21 mouse cellular contexts compared by ENCODE assay signal in genomic region chr7:126411061-126411460, GRCm38 (mm10). TPM values are rescaled to one million over a fixed set of nuclear protein-coding genes. Genes with fewer than 3 reads are reported as not detected.
DNase-seq lines count a peak whose midpoint lies in the region.
"Had no signal": no experiment of that assay in that cellular context is flagged by ENCODE, and none has a peak within 500 bp of the region (broad histone marks: within the 10 kb centered on the region; RNA-seq: fewer than 3 reads in every experiment).

No protein-coding gene starts in this region.

- peak; percentile 51 for DNase-seq in adrenal gland, adult 2 months
- DNase-seq in adrenal gland, postnatal 25 days, result no peak
- peak; percentile 45 for DNase-seq in adrenal gland, adult 8-10 months
- DNase-seq in adrenal gland, postnatal 4 days (ENCODE audit: low spot score in 2 of 2), result no peak
- peak; percentile 59 for DNase-seq in ovary, adult 18-20 months (ENCODE audit: low spot score)
- no peak for DNase-seq in ovary, postnatal 10 days (ENCODE audit: low spot score)
- DNase-seq in ovary, postnatal 36 days (ENCODE audit: low spot score), result peak; percentile 36
- no peak for DNase-seq in ovary, postnatal 14 days (ENCODE audit: low spot score)
- DNase-seq: adrenal gland, postnatal 10 days; adrenal gland, postnatal 14 days; B cell, adult 2 months; cerebellum, adult 11 months; cerebellum, adult 11-12 months; cerebellum, adult 18-20 months; cerebellum, adult 2 months; cerebellum, adult 8-10 months; cerebellum, adult 9-10 months had no signal

RNA-seq across cellular contexts. Expression of gene Cd19, which starts 3.6 kb away (rescaled TPM):
- under 1 TPM; 0.24 to 0.29 TPM for total RNA-seq in adrenal gland, adult 2 months (2021)
- 0.50 and 0.73 TPM in 2 replicates for polyA plus RNA-seq in adrenal gland, adult 2 months (2012; rRNA removed)
- 0.67 and 1.9 TPM in 2 replicates for total RNA-seq in adrenal gland, postnatal 25 days (2021)
- total RNA-seq in adrenal gland, adult 8-10 months (2022), result under 1 TPM; 0.56 to 0.94 (median 0.78) TPM
- total RNA-seq in adrenal gland, postnatal 4 days (2021), result 1 to 10 TPM in 1 of 2 experiments, under 1 TPM in 1; 0.48 to 1.6 TPM
- total RNA-seq: G1E, MEL had no signal
- polyA plus RNA-seq: C2C12, G1E, Patski had no signal

RNA-seq across cellular contexts. Expression of gene Nfatc2ip, which starts 14.5 kb away (rescaled TPM):
- 1 to 10 TPM; 5.6 to 8.2 TPM for total RNA-seq in adrenal gland, adult 2 months (2021)
- 4.9 and 5.4 TPM in 2 replicates for polyA plus RNA-seq in adrenal gland, adult 2 months (2012; rRNA removed)
- total RNA-seq in adrenal gland, postnatal 25 days (2021), result 8.6 and 8.7 TPM in 2 replicates
- total RNA-seq in adrenal gland, adult 8-10 months (2022), result 10 to 100 TPM in 2 of 4 experiments, 1 to 10 TPM in 2; 6.5 to 10.8 (median 8.8) TPM
- 1 to 10 TPM; 5.8 to 7.6 TPM for total RNA-seq in adrenal gland, postnatal 4 days (2021)

RNA-seq across cellular contexts. Expression of gene Rabep2, which starts 17.5 kb away (rescaled TPM):
- 10 to 100 TPM; 39.5 to 73.6 TPM for total RNA-seq in adrenal gland, adult 2 months (2021)
- 55.5 and 69.8 TPM in 2 replicates for polyA plus RNA-seq in adrenal gland, adult 2 months (2012; rRNA removed)
- total RNA-seq in adrenal gland, postnatal 25 days (2021), result 58.2 and 82.6 TPM in 2 replicates
- total RNA-seq in adrenal gland, adult 8-10 months (2022), result 100 to 1,000 TPM in 2 of 4 experiments, 10 to 100 TPM in 2; 52.1 to 174 (median 93.2) TPM
- total RNA-seq in adrenal gland, postnatal 4 days (2021), result 10 to 100 TPM; 52.1 to 63.2 TPM

RNA-seq across cellular contexts. Expression of gene Spns1, which starts 33.8 kb away (rescaled TPM):
- total RNA-seq in adrenal gland, adult 2 months (2021), result 10 to 100 TPM; 31.3 to 39.0 TPM
- 223 and 234 TPM in 2 replicates for polyA plus RNA-seq in adrenal gland, adult 2 months (2012; rRNA removed)
- 43.1 and 54.8 TPM in 2 replicates for total RNA-seq in adrenal gland, postnatal 25 days (2021)
- 10 to 100 TPM; 36.9 to 57.2 (median 45.6) TPM for total RNA-seq in adrenal gland, adult 8-10 months (2022)
- 10 to 100 TPM; 60.1 to 65.2 TPM for total RNA-seq in adrenal gland, postnatal 4 days (2021)

RNA-seq across cellular contexts. Expression of gene Lat, which starts 41.7 kb away (rescaled TPM):
- total RNA-seq in adrenal gland, adult 2 months (2021), result 1 to 10 TPM in 1 of 2 experiments, under 1 TPM in 1; 0.43 to 1.1 TPM
- polyA plus RNA-seq in adrenal gland, adult 2 months (2012; rRNA removed), result 1.2 and 2.0 TPM in 2 replicates
- total RNA-seq in adrenal gland, postnatal 25 days (2021), result 0.43 and 1.0 TPM in 2 replicates
- 1 to 10 TPM in 3 of 4 experiments, under 1 TPM in 1; 0.49 to 2.0 (median 1.6) TPM for total RNA-seq in adrenal gland, adult 8-10 months (2022)
- total RNA-seq in adrenal gland, postnatal 4 days (2021), result 1 to 10 TPM; 1.4 to 2.5 TPM

Comparison
In these comparisons a context has a peak if more than half of its experiments do, and no peak if none do; other contexts are left out.
1. DNase-seq: peak in adrenal gland, adult 2 months (single experiment), adrenal gland, adult 8-10 months (single experiment), ovary, adult 18-20 months (single experiment) and ovary, postnatal 36 days (single experiment); none in adrenal gland, postnatal 25 days (single experiment), adrenal gland, postnatal 4 days (0 of 2), ovary, postnatal 10 days (single experiment) and ovary, postnatal 14 days (single experiment).